Mouse (Mus musculus): ENCODE data around the gene Camk2b. TPM values are rescaled to one million over a fixed set of nuclear protein-coding genes. Genes with fewer than 3 reads are reported as not detected.

The Camk2b gene
- polyA plus RNA-seq, 1 experiment from 2014 or later, result 4.0 TPM

DNA sequence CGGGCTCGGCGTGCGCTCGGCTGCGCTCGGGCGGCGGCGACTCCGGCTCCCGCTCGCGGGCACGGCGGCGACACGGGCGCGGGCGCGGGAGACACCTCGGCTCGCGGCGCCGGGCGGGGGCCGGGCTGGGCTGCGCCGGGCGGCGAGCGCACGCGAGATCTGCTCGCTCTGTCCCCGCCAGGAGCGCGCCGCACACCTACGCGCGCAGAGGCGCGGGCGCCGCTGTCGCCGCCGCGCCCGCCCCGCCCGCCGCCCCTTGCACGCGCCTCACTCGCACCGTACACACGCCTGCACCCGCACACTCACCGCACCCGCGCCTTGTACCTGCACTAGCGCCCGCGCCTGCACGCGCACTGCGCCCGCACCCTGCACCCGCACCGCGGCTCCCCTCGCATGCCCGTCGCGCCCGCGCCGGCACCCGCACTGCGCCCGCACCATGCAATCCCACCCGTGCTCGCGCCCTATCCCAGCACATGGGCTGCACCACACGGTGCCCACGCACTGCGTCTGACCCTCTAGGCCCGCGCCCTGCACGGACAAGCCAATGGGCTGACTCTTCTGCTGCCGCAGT is 526 bp downstream of the Camk2b start:
- Histone ChIP-seq H3K9ac (no peak overlapping the region), H3K27me3 (replicated peaks) (peaks cover 71% of the 10 kb centered on the region), H3K4me1 (peaks cover 16% of the 10 kb centered on the region), H3K4me2 (peak overlapping the region; percentile 93), H3K9me3 (no peaks in the 10 kb centered on the region), H3K27ac (no peak overlapping the region), H3K4me3 (replicated peaks) (peak overlapping the region; percentile 53), H3K36me3 (no peaks in the 10 kb centered on the region)
- 1% methylated on average over 93 of the region's 95 CpGs for WGBS
- ATAC-seq (ENCODE audit: insufficient read depth, low FRiP score, low read depth), result peak; percentile 32; the same call in 1 of the 2 replicates

DNA sequence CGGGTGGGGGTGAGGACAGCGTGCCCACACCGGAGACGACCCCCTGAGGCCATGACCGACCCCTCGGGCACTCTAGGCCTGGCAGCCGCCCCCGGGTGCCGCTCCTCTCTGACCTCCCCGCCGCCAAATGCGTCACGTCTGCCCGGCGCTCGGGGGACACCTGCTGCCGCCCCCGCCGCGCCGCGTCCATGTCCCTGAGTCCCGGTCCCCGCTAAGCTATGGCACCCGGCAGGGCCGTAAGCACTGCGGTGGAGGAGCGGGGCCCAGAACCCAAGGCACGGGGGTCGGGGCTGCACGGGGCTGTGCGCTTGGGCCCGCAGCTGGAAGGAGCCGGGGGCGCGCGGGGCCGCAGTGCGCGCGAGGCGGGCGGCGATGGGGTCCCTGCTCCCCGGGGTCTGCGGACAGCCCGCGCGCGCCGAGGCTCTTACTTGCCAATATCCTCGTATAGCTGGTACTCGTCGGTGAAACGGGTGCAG is 1.1 kb downstream of the Camk2b start:
- Histone ChIP-seq H3K4me3 (replicated peaks) (peak overlapping the region; percentile 53), H3K9me3 (no peaks in the 10 kb centered on the region), H3K27ac (no peak overlapping the region), H3K9ac (no peak overlapping the region), H3K4me1 (peaks cover 16% of the 10 kb centered on the region), H3K4me2 (peak overlapping the region; percentile 93), H3K27me3 (replicated peaks) (peaks cover 67% of the 10 kb centered on the region), H3K36me3 (no peaks in the 10 kb centered on the region)
- WGBS, result under 1% methylated on average over 48 of the region's 55 CpGs
- no peak for ATAC-seq (ENCODE audit: insufficient read depth, low FRiP score, low read depth)

DNA sequence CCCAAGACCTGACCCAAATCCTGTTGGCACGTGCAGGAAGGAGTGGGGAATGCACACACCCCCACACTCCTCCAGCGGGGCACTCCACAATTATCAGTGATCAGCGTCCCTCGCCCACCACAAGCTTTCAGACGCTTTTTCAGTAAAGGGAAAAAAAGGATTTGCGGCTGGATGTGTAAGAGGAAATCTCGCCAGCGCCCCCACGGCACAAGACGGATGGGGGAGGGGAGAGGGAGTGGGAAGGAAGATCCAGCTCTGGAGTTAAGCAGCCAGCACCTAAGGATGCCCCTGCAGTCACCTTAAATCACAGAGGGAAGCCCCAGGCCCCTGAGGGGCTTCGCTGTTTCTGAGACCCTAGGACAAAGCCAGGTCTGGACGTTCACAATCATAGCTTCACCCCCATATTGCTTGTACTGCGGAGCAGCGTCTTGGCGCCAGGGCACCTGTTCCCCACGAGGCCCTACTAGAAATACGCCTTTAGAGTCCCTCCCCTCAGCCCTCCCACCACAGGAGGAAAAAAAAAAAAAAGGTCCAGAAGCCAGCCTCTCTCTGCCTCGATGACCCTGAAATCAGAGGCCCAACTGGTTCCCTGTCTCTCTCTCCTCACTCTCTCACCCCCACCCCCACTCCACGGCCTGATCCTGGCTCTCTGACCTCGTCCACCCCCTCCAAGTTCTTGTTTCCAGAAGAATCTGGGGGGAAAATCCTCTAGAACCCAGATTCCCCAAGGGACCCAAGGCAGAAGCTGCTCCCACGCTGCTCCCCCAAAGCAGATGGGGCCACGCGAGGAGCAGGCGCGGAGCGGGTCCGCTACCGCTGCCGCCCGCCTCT is 1.7 kb downstream of the Camk2b start:
- Histone ChIP-seq H3K27me3 (replicated peaks) (peaks cover 67% of the 10 kb centered on the region), H3K36me3 (no peaks in the 10 kb centered on the region), H3K9me3 (no peaks in the 10 kb centered on the region), H3K27ac (no peak overlapping the region), H3K9ac (no peak overlapping the region), H3K4me2 (peak overlapping the region; percentile 93), H3K4me3 (replicated peaks) (peak overlapping the region; percentile 53), H3K4me1 (peaks cover 16% of the 10 kb centered on the region)
- WGBS, result 5% methylated on average over 29 of the region's 30 CpGs
- no peak for ATAC-seq (ENCODE audit: insufficient read depth, low FRiP score, low read depth)

DNA sequence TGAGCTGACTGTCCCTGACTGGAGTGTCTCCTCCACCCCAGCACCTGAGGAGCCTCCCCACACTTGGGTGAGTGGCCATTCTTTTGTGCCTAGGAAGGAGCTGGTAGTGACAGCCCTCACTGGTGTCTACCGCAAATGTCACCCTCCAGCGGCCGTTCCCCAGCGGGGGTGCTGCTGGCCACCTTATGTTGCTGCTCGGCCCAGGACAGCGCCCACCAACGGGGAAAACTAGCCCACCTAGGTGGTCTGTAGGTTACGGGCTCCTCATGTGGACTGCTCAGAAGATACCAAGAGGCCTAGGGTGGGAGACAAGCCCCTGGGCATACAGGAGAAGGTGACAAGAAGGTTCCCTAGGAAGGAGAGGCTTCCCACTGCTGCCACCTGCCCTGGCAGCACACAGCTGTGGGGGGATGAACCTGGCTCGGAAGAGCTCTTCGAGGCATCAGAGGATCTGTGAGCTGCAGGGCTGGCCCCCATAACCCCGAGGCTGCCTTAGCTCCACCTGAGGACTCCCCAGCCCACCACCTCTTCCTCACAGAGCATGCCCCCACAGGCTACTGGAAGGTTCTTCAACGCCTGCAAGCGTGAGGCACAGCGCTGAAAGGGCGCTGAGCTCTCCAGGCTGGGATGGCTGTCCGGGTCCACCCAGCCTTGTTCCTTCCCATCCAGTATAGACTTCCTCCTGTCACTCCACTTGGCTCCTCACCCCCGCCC is 2.5 kb downstream of the Camk2b start:
- Histone ChIP-seq H3K4me2 (peak overlapping the region; percentile 93; the same call in 1 of the 2 replicates), H3K36me3 (no peaks in the 10 kb centered on the region), H3K27me3 (replicated peaks) (peaks cover 61% of the 10 kb centered on the region), H3K4me1 (peaks cover 16% of the 10 kb centered on the region), H3K9ac (no peak overlapping the region), H3K4me3 (replicated peaks) (peak overlapping the region; percentile 6; the same call in 1 of the 2 replicates), H3K9me3 (no peaks in the 10 kb centered on the region), H3K27ac (no peak overlapping the region)
- WGBS, result 44% methylated on average over 17 of the region's 17 CpGs
- ATAC-seq (ENCODE audit: insufficient read depth, low FRiP score, low read depth), result no peak

DNA sequence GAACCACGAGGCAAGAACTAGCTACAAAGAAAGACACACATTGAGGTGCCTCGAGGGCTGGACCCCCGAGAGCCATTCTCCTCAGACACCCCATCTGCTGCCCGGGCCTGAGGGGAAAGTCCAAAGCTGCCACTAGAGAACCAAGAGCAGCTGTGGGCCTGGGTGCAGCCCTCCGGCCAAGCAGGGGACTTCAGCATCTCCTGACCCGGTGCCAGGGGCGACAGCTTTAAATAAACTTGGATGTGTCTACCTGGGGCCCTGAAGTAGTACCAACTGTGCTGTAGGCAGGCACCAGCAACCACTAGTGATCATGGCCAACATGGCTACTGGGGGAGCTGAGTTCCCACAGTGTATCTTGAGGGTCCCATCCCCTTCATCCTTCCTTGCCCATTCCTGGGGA is 3.1 kb downstream of the Camk2b start:
- Histone ChIP-seq H3K4me2 (no peak overlapping the region), H3K27ac (no peak overlapping the region), H3K27me3 (replicated peaks) (peaks cover 56% of the 10 kb centered on the region), H3K4me3 (replicated peaks) (no peak overlapping the region), H3K9me3 (no peaks in the 10 kb centered on the region), H3K4me1 (peaks cover 16% of the 10 kb centered on the region), H3K9ac (no peak overlapping the region), H3K36me3 (no peaks in the 10 kb centered on the region)
- 79% methylated on average over 7 of the region's 7 CpGs for WGBS
- ATAC-seq (ENCODE audit: insufficient read depth, low FRiP score, low read depth), result no peak

DNA sequence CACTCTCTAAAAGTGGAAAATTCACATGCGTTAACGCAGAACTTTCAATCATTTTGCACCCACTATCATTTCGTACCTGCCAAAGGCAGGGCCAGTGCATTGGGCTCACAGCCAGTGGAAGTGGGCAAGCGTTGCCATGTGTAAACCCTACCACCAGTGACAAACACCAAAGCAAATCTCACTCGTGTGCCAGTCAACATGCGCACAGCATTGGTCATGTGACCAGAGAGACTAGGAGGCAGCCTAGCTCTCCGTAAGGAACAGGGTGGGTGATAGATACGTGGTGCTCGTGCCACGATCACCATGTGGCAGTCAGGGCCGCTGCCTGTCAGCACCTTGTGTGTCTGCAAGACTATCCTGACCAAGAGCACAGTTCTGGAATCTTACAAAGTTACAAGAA is 3.8 kb downstream of the Camk2b start:
- Histone ChIP-seq H3K27ac (no peak overlapping the region), H3K4me1 (peaks cover 16% of the 10 kb centered on the region), H3K36me3 (no peaks in the 10 kb centered on the region), H3K9me3 (no peaks in the 10 kb centered on the region), H3K27me3 (replicated peaks) (peaks cover 49% of the 10 kb centered on the region), H3K4me2 (no peak overlapping the region), H3K9ac (no peak overlapping the region), H3K4me3 (replicated peaks) (no peak overlapping the region)
- ATAC-seq (ENCODE audit: insufficient read depth, low FRiP score, low read depth), result no peak
- 88% methylated on average over 11 of the region's 11 CpGs for WGBS

DNA sequence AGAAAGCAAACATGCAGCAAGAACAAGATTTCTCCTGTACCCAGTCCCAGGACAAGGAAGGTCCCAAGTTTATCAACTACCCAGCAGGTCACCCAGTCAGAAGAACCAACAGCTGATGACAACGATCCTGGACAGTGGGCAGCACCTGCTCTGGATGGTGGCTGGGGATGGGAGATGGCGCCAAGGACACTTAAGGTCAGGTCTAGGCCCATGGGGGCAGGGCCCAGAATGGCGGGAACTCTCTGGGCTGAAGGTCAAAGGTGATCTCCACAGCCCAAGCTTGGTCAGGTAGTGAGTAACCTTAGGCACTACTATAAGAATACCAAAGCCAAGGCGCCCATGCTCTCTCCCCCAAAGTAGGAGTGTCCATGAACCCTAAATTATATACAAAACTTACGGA is 4.3 kb downstream of the Camk2b start:
- peaks cover 45% of the 10 kb centered on the region for H3K27me3 ChIP-seq (replicated peaks)
- no peak overlapping the region for H3K27ac ChIP-seq
- peaks cover 16% of the 10 kb centered on the region for H3K4me1 ChIP-seq
- H3K4me3 ChIP-seq (replicated peaks), result no peak overlapping the region
- no peak overlapping the region for H3K4me2 ChIP-seq
- no peak overlapping the region for H3K9ac ChIP-seq
- WGBS, result 72% methylated on average over 5 of the region's 5 CpGs
- H3K9me3 ChIP-seq, result no peaks in the 10 kb centered on the region
- no peaks in the 10 kb centered on the region for H3K36me3 ChIP-seq
- no peak for ATAC-seq (ENCODE audit: insufficient read depth, low FRiP score, low read depth)

DNA sequence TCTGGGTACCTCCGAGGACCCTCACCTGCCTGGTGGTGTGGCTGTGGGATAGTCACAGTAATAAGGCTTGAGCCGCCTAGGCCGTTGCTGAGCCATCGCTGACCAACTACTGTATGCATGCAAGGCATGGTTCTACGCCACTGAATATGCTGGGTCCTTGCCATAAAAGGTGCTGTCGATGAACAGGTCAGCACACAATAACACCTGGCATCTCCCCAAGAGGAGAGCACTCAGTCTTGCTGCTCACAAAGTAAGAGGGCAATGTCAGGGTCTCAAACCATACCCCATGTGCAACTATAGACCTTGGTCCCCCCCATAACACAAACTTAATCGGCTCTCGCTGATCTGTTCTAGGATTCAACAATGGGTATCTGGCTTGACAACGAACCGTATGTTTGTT is 7.0 kb downstream of the Camk2b start:
- 86% methylated on average over 10 of the region's 10 CpGs for WGBS
- H3K9me3 ChIP-seq, result no peaks in the 10 kb centered on the region
- H3K4me1 ChIP-seq, result 0 out of 2 replicates have a peak, but pooled peaks cover 3% of the 10 kb centered on the region
- H3K36me3 ChIP-seq, result no peaks in the 10 kb centered on the region
- no peak overlapping the region for H3K27ac ChIP-seq
- no peak overlapping the region for H3K9ac ChIP-seq
- peaks cover 17% of the 10 kb centered on the region for H3K27me3 ChIP-seq (replicated peaks)
- no peak for ATAC-seq (ENCODE audit: insufficient read depth, low FRiP score, low read depth)
- H3K4me2 ChIP-seq, result no peak overlapping the region
- H3K4me3 ChIP-seq (replicated peaks), result no peak overlapping the region

DNA sequence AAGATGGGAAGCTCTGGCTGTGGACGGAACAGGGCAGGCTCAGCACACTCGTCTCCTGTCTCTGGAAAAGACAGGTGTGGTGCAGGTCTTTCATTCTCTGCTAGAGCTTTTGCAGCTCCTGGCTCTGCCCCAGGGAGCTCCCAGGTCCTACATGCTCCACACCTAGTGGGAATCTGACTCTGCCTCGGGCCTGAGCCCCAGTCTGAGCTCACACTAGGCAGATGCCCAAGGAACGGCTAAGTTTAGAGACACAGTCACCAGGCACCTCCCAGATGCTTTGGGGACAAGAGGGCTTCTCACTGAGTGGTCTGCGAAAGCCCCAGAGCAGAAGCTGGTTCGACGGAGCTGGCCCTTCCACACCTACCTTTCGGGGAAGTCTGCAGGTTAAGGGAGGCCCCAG is 12.8 kb downstream of the Camk2b start:
- Histone ChIP-seq H3K4me3 (replicated peaks) (no peak overlapping the region), H3K9me3 (no peaks in the 10 kb centered on the region), H3K4me1 (no peaks in the 10 kb centered on the region), H3K4me2 (no peak overlapping the region), H3K9ac (no peak overlapping the region), H3K27me3 (replicated peaks) (no peaks in the 10 kb centered on the region), H3K27ac (no peak overlapping the region), H3K36me3 (no peaks in the 10 kb centered on the region)
- 82% methylated on average over 8 of the region's 8 CpGs for WGBS
- ATAC-seq (ENCODE audit: insufficient read depth, low FRiP score, low read depth), result no peak

DNA sequence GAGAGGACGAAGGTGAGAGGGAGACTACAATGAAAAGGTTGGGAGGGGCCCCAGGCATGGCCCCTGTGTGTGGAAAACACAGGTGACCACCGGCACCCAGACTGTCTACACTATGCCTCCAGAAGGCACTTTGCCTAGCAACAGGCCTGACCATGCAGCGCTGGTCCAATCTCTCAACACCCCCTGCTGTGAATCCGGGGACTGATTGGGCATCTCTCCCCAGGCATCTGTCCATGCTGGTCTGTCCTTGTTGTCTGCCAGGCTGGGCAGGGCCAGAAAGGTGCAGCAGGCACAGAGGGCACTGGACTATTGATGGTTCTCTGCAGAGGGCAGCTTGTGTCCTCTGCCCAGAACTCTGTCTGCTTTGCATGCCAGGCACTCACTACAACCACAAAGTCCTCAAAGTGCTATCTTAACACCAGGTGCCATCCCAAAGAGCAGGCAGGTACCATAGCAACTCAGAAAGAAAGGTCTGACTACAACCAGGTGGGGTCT is 16.0 kb downstream of the Camk2b start:
- no peaks in the 10 kb centered on the region for H3K9me3 ChIP-seq
- no peaks in the 10 kb centered on the region for H3K36me3 ChIP-seq
- WGBS, result 80% methylated on average over 4 of the region's 4 CpGs
- no peak overlapping the region for H3K9ac ChIP-seq
- no peak overlapping the region for H3K27ac ChIP-seq
- H3K4me2 ChIP-seq, result no peak overlapping the region
- ATAC-seq (ENCODE audit: insufficient read depth, low FRiP score, low read depth), result no peak
- H3K27me3 ChIP-seq (replicated peaks), result no peaks in the 10 kb centered on the region
- H3K4me1 ChIP-seq, result no peaks in the 10 kb centered on the region
- no peak overlapping the region for H3K4me3 ChIP-seq (replicated peaks)

DNA sequence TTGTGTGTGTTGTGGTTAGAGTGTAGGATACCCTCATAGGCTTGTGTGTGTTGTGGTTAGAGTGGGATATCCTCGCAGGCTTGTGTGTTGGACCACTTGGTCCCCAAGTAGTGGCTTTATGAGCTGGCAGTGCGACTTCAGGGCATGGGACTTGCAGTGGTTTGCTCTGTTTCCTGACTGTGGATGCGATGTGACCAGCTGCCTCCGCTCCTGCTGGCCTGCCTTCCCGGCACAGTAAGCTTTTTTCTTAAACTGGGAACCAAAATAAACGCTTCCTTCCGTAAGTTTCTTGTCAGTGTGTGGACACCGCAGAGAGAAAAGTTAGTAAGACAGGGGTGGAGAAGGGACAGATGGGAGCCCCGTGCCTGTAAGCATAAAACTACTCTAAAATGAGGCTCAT is 18.0 kb downstream of the Camk2b start:
- Histone ChIP-seq H3K27me3 (replicated peaks) (no peaks in the 10 kb centered on the region), H3K36me3 (no peaks in the 10 kb centered on the region), H3K4me3 (replicated peaks) (no peak overlapping the region), H3K27ac (no peak overlapping the region), H3K9ac (no peak overlapping the region), H3K9me3 (no peaks in the 10 kb centered on the region), H3K4me2 (no peak overlapping the region), H3K4me1 (no peaks in the 10 kb centered on the region)
- no peak for ATAC-seq (ENCODE audit: insufficient read depth, low FRiP score, low read depth)
- WGBS, result 71% methylated on average over 9 of the region's 9 CpGs

DNA sequence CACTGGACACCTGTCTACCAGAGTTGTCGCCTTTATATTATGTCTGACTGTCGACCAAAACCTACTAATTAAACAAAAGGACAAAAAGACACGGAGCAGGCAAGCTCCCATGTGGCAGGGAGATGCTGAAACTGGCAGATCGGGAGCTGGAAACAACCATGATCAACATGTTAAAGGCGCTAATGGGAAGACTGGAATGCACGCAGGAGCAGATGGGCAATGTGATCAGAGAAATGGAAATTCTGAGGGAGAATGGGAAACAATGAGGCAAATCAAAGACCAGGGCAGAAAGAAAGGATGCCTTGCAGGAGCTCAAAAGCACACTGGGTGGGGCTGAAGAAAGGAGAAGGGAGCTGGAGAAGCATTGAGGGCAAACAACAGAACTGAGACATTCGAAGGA is 27.2 kb downstream of the Camk2b start:
- no peak for ATAC-seq (ENCODE audit: insufficient read depth, low FRiP score, low read depth)
- Histone ChIP-seq H3K4me1 (no peaks in the 10 kb centered on the region), H3K9me3 (no peaks in the 10 kb centered on the region), H3K27me3 (replicated peaks) (no peaks in the 10 kb centered on the region), H3K36me3 (no peaks in the 10 kb centered on the region), H3K27ac (no peak overlapping the region), H3K4me2 (no peak overlapping the region), H3K9ac (no peak overlapping the region), H3K4me3 (replicated peaks) (no peak overlapping the region)
- WGBS, result 61% methylated on average over 7 of the region's 7 CpGs
